Mouse (Mus musculus): Measurements from ENCODE around the gene Klc3. TPM values are rescaled to one million over a fixed set of nuclear protein-coding genes. Genes with fewer than 3 reads are reported as not detected.

The Klc3 gene
- polyA plus RNA-seq, 1 experiment from 2014 or later, result 2.8 TPM

- H3K4me1 ChIP-seq, result peaks cover 38% of the 10 kb centered on the region
- no peak overlapping the region for H3K27ac ChIP-seq
- peaks cover 7% of the 10 kb centered on the region for H3K27me3 ChIP-seq
- peak overlapping the region; percentile 66 for H3K4me3 ChIP-seq (replicated peaks)
- peaks cover 47% of the 10 kb centered on the region for H3K36me3 ChIP-seq (replicated peaks)
- ATAC-seq (ENCODE audit: low FRiP score), result no peak
- H3K9me3 ChIP-seq, result no peaks in the 10 kb centered on the region
- H3K4me2 ChIP-seq, result peak overlapping the region; percentile 97
- 94% methylated on average over 25 of the region's 25 CpGs for WGBS
- H3K9ac ChIP-seq, result peak overlapping the region; percentile 73
Measured at GRCm38 (mm10) chr7:19357381-19358375, 46.2 kb downstream of the Klc3 start.

GRCm38 (mm10) chr7:19356311-19356710 is 47.6 kb downstream of the Klc3 start:
- no peak overlapping the region for H3K27ac ChIP-seq
- peaks cover 60% of the 10 kb centered on the region for H3K36me3 ChIP-seq (replicated peaks)
- H3K4me3 ChIP-seq (replicated peaks), result no peak overlapping the region
- 81% methylated on average over 10 of the region's 10 CpGs for WGBS
- H3K4me1 ChIP-seq, result peaks cover 24% of the 10 kb centered on the region
- no peak for ATAC-seq (ENCODE audit: low FRiP score)
- H3K9me3 ChIP-seq, result no peaks in the 10 kb centered on the region
- no peak overlapping the region for H3K9ac ChIP-seq
- no peaks in the 10 kb centered on the region for H3K27me3 ChIP-seq
- H3K4me2 ChIP-seq, result no peak overlapping the region

- Histone ChIP-seq H3K27me3 (no peaks in the 10 kb centered on the region), H3K9ac (no peak overlapping the region), H3K36me3 (replicated peaks) (peaks cover 71% of the 10 kb centered on the region), H3K4me3 (replicated peaks) (no peak overlapping the region), H3K27ac (no peak overlapping the region), H3K4me1 (peaks cover 13% of the 10 kb centered on the region), H3K9me3 (no peaks in the 10 kb centered on the region), H3K4me2 (no peak overlapping the region)
- no peak for ATAC-seq (ENCODE audit: low FRiP score)
- 89% methylated on average over 5 of the region's 5 CpGs for WGBS
Measured at GRCm38 (mm10) chr7:19354991-19355390, 48.9 kb downstream of the Klc3 start.

- Histone ChIP-seq H3K4me1 (peaks cover 10% of the 10 kb centered on the region), H3K4me2 (no peak overlapping the region), H3K36me3 (replicated peaks) (peaks cover 68% of the 10 kb centered on the region), H3K9me3 (no peaks in the 10 kb centered on the region), H3K27me3 (no peaks in the 10 kb centered on the region), H3K9ac (no peak overlapping the region), H3K27ac (no peak overlapping the region), H3K4me3 (replicated peaks) (no peak overlapping the region)
- no peak for ATAC-seq (ENCODE audit: low FRiP score)
- 92% methylated on average over 8 of the region's 8 CpGs for WGBS
Measured at GRCm38 (mm10) chr7:19350221-19350620, 53.7 kb downstream of the Klc3 start.

- H3K4me3 ChIP-seq (replicated peaks), result no peak overlapping the region
- no peak for ATAC-seq (ENCODE audit: low FRiP score)
- H3K9ac ChIP-seq, result no peak overlapping the region
- H3K9me3 ChIP-seq, result no peaks in the 10 kb centered on the region
- H3K27me3 ChIP-seq, result no peaks in the 10 kb centered on the region
- H3K27ac ChIP-seq, result no peak overlapping the region
- 88% methylated on average over 13 of the region's 13 CpGs for whole genome bisulfite sequencing
- peaks cover 14% of the 10 kb centered on the region for H3K4me1 ChIP-seq
- no peak overlapping the region for H3K4me2 ChIP-seq
- H3K36me3 ChIP-seq (replicated peaks), result peaks cover 59% of the 10 kb centered on the region
Measured at GRCm38 (mm10) chr7:19349188-19349915, 54.6 kb downstream of the Klc3 start.

- peaks cover 32% of the 10 kb centered on the region for H3K4me1 ChIP-seq
- H3K4me2 ChIP-seq, result peak overlapping the region; percentile 72
- H3K9ac ChIP-seq, result peak overlapping the region; percentile 71
- H3K27me3 ChIP-seq, result peaks cover 20% of the 10 kb centered on the region
- H3K4me3 ChIP-seq (replicated peaks), result peak overlapping the region; percentile 63
- H3K9me3 ChIP-seq, result no peaks in the 10 kb centered on the region
- under 1% methylated on average over 31 of the region's 31 CpGs for WGBS
- ATAC-seq (ENCODE audit: low FRiP score), result peak; percentile 95
- H3K36me3 ChIP-seq (replicated peaks), result peaks cover 19% of the 10 kb centered on the region
- H3K27ac ChIP-seq, result peak overlapping the region; percentile 83
Measured at GRCm38 (mm10) chr7:19344938-19345471, 58.9 kb downstream of the Klc3 start.

MicroRNAs within 50 kb of the gene (microRNA counts, 519-probe panel; counts per million panel counts)
- not detected for microRNA mmu-miR-343

Small RNA genes lying within 50 kb of the gene (microRNA-seq; reads per million reads assigned to microRNA genes)
- not detected for gene Mir343

Other genes with a start within 250 kb of the Klc3 start
- gene Gipr, start 238.0 kb downstream of the Klc3 start, polyA plus RNA-seq (2016; fragmentation: Nextera tagmentation; extraction: Ambion mirVana), result 1.1 and 1.3 TPM in 2 replicates
- gene Eml2, start 227.7 kb downstream of the Klc3 start, polyA plus RNA-seq (2016; fragmentation: Nextera tagmentation; extraction: Ambion mirVana), result 5.8 and 6.5 TPM in 2 replicates
- 1.6 and 1.7 TPM in 2 replicates for gene Gpr4, start 191.6 kb downstream of the Klc3 start, polyA plus RNA-seq (2016; fragmentation: Nextera tagmentation; extraction: Ambion mirVana)
- 45.5 and 48.3 TPM in 2 replicates for gene Opa3, start 175.8 kb downstream of the Klc3 start, polyA plus RNA-seq (2016; fragmentation: Nextera tagmentation; extraction: Ambion mirVana)
- 42.4 and 43.0 TPM in 2 replicates for gene Vasp, start 132.3 kb downstream of the Klc3 start, polyA plus RNA-seq (2016; fragmentation: Nextera tagmentation; extraction: Ambion mirVana)
- 0.19 TPM in 1 of 2 replicates, not detected in the other for gene Ppm1n, start 124.0 kb downstream of the Klc3 start, polyA plus RNA-seq (2016; fragmentation: Nextera tagmentation; extraction: Ambion mirVana)
- gene Rtn2, start 121.5 kb downstream of the Klc3 start, polyA plus RNA-seq (2016; fragmentation: Nextera tagmentation; extraction: Ambion mirVana), result 70.3 and 74.1 TPM in 2 replicates
- gene Fosb, start 94.1 kb downstream of the Klc3 start, polyA plus RNA-seq (2016; fragmentation: Nextera tagmentation; extraction: Ambion mirVana), result 0.24 TPM in 1 of 2 replicates, not detected in the other
- 89.7 and 100 TPM in 2 replicates for gene Ercc1, start 59.3 kb downstream of the Klc3 start, polyA plus RNA-seq (2016; fragmentation: Nextera tagmentation; extraction: Ambion mirVana)
- 24.7 and 24.8 TPM in 2 replicates for gene Cd3eap, start 44.6 kb downstream of the Klc3 start, polyA plus RNA-seq (2016; fragmentation: Nextera tagmentation; extraction: Ambion mirVana)
- 4.8 and 5.3 TPM in 2 replicates for gene Ppp1r13l, start 44.4 kb downstream of the Klc3 start, polyA plus RNA-seq (2016; fragmentation: Nextera tagmentation; extraction: Ambion mirVana)
- gene Ercc2, start 22.1 kb downstream of the Klc3 start, polyA plus RNA-seq (2016; fragmentation: Nextera tagmentation; extraction: Ambion mirVana), result 23.3 and 23.7 TPM in 2 replicates
- not detected in 2 replicates for gene Ckm, start 672 bp upstream of the Klc3 start, polyA plus RNA-seq (2016; fragmentation: Nextera tagmentation; extraction: Ambion mirVana)
- 14.0 and 14.3 TPM in 2 replicates for gene Mark4, start 54.7 kb upstream of the Klc3 start, polyA plus RNA-seq (2016; fragmentation: Nextera tagmentation; extraction: Ambion mirVana)
- 0.51 and 0.69 TPM in 2 replicates for gene Exoc3l2, start 59.2 kb upstream of the Klc3 start, polyA plus RNA-seq (2016; fragmentation: Nextera tagmentation; extraction: Ambion mirVana)
- gene Bloc1s3, start 104.3 kb upstream of the Klc3 start, polyA plus RNA-seq (2016; fragmentation: Nextera tagmentation; extraction: Ambion mirVana), result 3.5 and 3.9 TPM in 2 replicates
- gene Trappc6a, start 104.3 kb upstream of the Klc3 start, polyA plus RNA-seq (2016; fragmentation: Nextera tagmentation; extraction: Ambion mirVana), result 43.6 and 47.5 TPM in 2 replicates
- 0.17 TPM in 1 of 2 replicates, not detected in the other for gene Nkpd1, start 113.7 kb upstream of the Klc3 start, polyA plus RNA-seq (2016; fragmentation: Nextera tagmentation; extraction: Ambion mirVana)
- gene Ppp1r37, start 159.0 kb upstream of the Klc3 start, polyA plus RNA-seq (2016; fragmentation: Nextera tagmentation; extraction: Ambion mirVana), result 34.9 and 35.4 TPM in 2 replicates
- 0.18 and 0.34 TPM in 2 replicates for gene Zfp296, start 173.2 kb upstream of the Klc3 start, polyA plus RNA-seq (2016; fragmentation: Nextera tagmentation; extraction: Ambion mirVana)
- gene Gemin7, start 173.5 kb upstream of the Klc3 start, polyA plus RNA-seq (2016; fragmentation: Nextera tagmentation; extraction: Ambion mirVana), result 120 and 125 TPM in 2 replicates
- 66.3 and 67.6 TPM in 2 replicates for gene Clasrp, start 200.4 kb upstream of the Klc3 start, polyA plus RNA-seq (2016; fragmentation: Nextera tagmentation; extraction: Ambion mirVana)
- gene Relb, start 225.3 kb upstream of the Klc3 start, polyA plus RNA-seq (2016; fragmentation: Nextera tagmentation; extraction: Ambion mirVana), result 3.3 and 3.6 TPM in 2 replicates

Measured in forebrain, embryonic 12.5 days (tissue).